Mouse (Mus musculus): ENCODE measurements at regions not wholly inside any gene's neighbourhood (a gene's known extent, or its start where the extent isn't known, plus 50 kb on each side); places are given as distances from the start of the nearest gene placed in this dataset.

GRCm38 (mm10) chr9:116328201-116328600 lies 153.0 kb upstream of the Tgfbr2 start:
- no peak for DNase-seq

GRCm38 (mm10) chr9:116327080-116327479 lies 151.9 kb upstream of the Tgfbr2 start:
- no peak for DNase-seq

DNA sequence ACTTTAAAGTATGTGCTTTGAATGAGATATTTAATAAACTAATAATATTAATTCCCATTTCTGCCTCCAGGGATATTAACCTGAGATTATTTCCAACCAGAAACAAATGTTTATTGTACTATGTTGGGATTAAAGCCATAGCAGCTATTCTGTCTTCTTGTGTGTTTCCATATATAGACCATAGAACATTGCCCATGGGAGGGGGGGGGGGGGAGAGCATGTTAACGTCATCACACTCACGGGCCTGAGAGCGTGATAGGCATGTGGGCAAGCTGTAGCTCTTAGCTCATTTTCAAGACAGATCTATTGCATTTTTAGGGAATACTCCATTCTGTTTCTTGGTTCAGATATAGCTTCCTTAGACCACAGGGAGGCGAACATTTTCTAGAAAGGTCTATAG lies 149.8 kb upstream of the Tgfbr2 start:
- no peak for DNase-seq

DNA sequence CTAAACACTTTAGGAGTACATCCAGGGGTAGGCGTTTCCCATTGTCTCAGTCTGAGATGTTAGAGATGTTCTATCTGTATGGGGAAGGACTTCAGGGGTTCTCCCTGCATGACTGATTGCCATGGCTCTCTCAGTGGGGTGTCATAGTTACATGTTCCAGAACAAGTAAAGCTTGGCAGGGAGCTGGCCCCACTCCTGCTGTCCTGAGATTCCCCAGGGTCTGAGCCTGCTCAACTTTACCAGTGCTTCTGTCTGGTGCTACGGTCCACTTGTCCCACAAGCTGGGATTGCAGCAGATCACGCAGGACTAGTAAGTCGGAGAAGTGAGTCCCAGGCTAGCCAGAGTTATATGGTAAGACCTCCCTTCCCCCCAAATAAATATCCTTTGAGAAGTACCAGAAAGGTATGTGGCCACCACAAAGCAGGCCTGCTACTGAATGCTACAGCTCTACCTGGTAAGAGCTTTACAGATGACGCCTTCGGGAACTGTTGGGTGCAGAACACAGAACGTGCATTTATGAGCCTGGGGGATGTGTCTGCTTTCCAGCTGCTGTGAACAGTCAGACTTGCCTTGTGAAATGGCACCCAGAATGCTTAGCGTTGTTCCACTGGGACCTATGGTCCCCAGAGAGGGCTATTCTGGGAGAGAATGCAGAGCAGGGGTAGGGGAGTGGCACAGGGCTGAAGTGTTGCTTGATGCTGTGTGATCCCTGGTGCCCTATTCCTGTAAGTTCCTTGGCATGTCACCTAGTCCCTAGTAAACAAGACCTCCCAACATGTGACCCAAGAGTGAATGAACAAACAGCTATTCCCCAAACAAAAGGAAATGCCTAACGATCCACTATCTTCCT lies 148.9 kb upstream of the Tgfbr2 start:
- DNase-seq, result no peak

- DNase-seq, result no peak
These were observed 146.7 kb upstream of the Tgfbr2 start for GRCm38 (mm10) chr9:116321908-116322307.

GRCm38 (mm10) chr9:116319421-116319820 lies 144.3 kb upstream of the Tgfbr2 start:
- no peak for DNase-seq

DNA sequence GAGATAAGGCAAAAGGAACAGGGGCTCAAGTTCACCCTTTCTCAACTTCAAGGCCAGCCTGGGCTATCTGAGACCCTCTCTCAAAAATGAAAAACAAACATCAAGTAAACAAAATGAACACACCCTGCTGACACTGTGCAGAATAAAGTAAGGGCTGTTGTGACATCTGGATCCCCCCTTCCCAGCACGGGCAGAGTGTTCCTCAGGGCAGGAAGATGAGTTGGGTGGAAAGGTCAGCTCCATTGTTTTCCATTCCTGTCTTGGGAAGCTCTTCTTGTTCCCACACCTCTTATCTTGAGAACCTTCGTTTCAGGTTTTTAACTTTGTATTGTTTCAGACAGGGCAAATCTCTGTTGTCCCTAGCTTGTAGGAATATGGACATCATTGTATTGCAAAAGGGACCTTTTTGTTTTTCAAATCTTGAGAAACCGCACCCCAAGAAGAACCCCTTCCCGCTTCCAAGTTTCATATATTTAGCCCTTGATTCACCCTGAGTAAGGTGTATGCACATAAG lies 141.5 kb upstream of the Tgfbr2 start:
- DNase-seq, result no peak

GRCm38 (mm10) chr9:116314803-116315202 lies 139.6 kb upstream of the Tgfbr2 start:
- DNase-seq, result no peak

- DNase-seq, result no peak
These were observed 139.0 kb upstream of the Tgfbr2 start for GRCm38 (mm10) chr9:116313932-116314790.

GRCm38 (mm10) chr9:116311364-116311763 lies 136.2 kb upstream of the Tgfbr2 start:
- no peak for DNase-seq

DNA sequence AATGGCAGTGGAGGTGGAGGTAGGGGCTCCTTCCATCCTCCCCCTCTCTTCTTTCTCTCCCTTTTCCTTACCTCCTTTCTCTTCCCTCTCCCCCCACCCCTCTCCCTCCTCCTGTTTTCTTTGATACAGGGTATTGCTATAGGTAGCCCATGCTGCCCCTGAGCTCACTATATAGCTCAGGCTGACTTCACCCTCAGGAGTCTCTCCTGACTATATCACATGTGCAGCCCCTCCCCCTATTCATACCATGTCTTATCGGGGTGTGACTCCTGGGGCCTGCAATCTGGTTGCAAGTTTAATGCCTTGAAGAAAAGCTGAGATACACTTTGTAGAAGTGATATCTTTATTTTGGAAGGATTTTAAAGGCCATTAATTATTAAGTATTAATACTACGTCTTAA lies 126.4 kb upstream of the Tgfbr2 start:
- DNase-seq, result no peak

- peak; percentile 23 for DNase-seq
These were observed 123.6 kb upstream of the Tgfbr2 start for GRCm38 (mm10) chr9:116298791-116299190.

DNA sequence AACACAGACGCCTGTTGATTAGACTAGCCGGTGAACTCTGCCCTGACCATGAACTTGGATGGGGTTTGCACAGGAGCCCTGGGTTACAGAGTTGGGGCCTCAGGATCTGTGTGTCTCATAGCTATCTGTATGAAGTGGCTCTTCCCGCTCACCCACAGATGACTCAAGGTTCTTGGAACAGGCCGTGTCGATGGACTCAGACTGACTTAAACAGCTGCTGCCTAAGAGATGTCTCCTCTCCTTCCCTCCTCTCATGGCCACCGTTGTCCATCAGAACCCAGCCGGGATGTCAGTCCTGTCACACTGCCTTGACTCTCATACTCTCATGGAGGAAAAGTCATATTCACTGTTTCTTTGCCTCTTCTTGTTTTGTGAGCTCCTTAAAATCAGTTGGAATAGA lies 121.2 kb upstream of the Tgfbr2 start:
- no peak for DNase-seq

GRCm38 (mm10) chr9:116294073-116294472 lies 118.9 kb upstream of the Tgfbr2 start:
- DNase-seq, result no peak

DNA sequence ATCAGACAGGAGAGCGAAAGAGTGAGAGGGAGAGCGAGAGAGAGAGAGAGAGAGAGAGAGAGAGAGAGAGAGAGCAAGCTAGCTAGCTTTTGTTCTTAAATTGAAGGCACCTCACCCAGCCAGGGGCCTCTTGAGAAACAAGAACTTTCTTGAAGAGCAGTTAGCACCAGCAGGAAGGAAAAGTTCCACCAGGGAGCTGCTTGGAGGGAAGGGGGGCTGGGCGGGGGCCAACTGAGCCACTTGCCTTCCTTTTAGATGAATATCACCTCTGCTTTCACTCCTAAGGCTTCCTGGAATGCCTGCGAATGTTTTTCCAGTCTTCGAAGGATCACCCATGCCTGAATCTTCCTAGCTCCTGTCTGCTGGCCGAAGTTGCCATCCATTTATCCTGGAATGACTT lies 118.0 kb upstream of the Tgfbr2 start:
- no peak for DNase-seq

GRCm38 (mm10) chr9:116291624-116292023 lies 116.5 kb upstream of the Tgfbr2 start:
- no peak for DNase-seq

GRCm38 (mm10) chr9:116290896-116291295 lies 115.7 kb upstream of the Tgfbr2 start:
- DNase-seq, result no peak

DNA sequence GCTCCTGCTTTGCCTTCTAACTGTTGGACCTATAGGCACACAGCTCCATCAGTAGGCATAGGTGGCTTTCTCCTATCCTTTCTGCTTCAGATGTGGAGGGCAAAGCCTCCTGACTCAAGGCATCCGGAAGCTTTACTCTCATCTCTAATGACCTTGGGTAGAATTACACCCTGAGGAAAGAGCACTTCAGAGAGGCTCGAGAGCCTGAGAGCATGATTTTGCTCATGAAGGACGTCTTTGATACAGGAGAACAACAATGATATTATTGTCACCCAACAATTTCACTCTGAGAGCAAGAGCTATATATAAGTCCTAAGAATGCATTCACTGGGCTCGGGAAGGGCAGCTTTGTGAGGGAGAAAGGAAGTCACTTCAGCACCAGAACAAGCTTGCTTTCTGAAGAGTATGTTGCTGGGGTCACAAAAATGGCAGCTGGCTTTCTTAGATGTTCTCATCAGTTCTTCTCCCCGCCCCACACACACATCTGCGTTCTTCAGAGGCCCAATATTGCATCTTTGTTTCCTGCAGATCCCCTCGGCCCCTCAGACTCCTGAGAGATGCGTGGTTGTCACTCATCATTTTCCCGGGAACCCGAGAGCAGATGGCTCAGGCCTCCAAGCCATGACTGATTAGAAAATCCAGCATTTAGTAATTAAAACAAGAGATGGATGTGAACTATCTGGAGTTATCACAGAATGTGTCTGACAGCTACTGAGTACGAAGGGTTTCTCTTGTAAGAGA lies 110.7 kb upstream of the Tgfbr2 start:
- DNase-seq, result peak; percentile 16

DNA sequence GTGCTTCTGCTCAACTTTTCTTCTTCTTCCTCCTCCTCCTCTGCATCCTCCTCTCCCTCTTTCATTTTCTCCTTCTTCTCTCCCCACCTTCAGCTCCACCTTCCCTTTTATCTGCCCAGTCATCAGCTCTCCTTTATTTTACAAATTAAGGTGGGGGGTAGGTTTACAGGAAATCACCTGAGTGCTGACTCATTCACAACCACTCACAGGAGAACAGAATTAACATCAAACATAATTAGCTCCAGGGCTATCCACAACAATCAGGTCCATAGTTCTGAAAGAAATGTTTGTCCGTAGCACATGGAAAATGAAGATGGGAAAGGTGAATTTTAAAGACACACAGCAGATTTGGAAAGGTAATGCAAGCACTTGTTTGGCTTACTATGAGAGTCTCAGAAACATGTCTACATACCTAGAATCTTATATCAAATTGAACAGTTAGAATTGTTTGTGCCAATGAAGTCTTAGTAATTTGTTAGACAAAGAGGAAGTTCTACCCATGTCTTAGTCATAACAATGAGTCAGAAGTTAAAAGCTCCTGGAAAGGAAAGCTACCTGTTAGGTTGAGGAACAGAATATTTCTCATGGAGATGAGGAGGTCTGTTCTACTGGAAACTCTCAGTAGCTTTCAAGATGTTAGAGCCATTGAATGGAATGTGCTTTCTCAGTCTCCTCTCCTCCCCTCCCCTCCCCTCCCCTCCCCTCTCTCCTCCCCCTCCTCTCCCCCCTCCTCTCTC lies 108.8 kb upstream of the Tgfbr2 start:
- DNase-seq, result no peak

DNA sequence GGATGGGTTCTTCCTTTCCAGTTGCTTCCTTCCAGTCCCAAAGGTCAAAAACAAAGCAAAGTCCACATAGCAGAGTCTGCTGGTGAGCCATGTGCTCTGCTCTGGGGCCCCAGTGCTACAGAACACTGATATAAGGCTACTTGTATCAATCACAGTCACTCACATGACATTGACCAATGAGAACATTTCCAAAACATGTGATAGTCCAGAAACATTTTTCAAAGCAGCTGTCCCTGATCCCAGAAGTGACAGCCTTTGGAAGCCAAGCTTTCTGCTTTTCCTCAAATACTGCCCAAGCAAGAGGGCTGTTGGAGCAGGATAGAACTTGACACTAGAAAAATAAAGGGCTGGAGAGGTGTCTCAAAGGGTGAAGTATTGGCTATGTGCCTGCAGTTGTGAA lies 106.5 kb upstream of the Tgfbr2 start:
- DNase-seq, result no peak

GRCm38 (mm10) chr9:116280146-116280545 lies 105.0 kb upstream of the Tgfbr2 start:
- no peak for DNase-seq

DNA sequence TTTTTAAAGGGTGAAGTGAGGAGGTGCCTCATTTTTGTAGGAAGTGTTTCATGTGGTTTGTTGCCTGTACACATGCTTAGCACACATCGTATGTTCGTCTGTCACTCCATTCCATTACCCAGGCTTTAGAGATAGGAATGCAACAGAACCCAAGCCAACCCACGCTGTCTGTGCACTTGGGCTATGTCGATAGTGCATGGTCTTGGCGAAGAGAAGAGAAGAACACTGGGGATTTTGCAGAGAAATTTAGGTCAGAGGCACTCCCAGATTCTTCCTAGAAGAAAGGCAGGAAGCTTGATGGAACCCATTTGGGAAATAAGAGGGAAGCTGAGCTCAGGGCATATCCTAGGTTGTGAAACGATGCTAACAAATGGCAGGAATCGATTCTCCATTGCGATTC lies 103.7 kb upstream of the Tgfbr2 start:
- DNase-seq, result no peak

All from embryo, embryonic 11 days (tissue).